Mouse (Mus musculus): ENCODE data around the gene Sbk2. TPM values are rescaled to one million over a fixed set of nuclear protein-coding genes. Genes with fewer than 3 reads are reported as not detected.

The Sbk2 gene
- total RNA-seq, 2 experiments from 2014 or later: 31.0 to 46.5 TPM

GRCm38 (mm10) chr7:4953815-4954445 lies 10.3 kb downstream of the Sbk2 start:
- no peak for DNase-seq

GRCm38 (mm10) chr7:4950561-4951342 lies 13.5 kb downstream of the Sbk2 start:
- no peak for DNase-seq

GRCm38 (mm10) chr7:4948386-4948785 lies 15.8 kb downstream of the Sbk2 start:
- DNase-seq: no peak

GRCm38 (mm10) chr7:4947855-4948254 lies 16.4 kb downstream of the Sbk2 start:
- peak; percentile 82 for DNase-seq

DNA sequence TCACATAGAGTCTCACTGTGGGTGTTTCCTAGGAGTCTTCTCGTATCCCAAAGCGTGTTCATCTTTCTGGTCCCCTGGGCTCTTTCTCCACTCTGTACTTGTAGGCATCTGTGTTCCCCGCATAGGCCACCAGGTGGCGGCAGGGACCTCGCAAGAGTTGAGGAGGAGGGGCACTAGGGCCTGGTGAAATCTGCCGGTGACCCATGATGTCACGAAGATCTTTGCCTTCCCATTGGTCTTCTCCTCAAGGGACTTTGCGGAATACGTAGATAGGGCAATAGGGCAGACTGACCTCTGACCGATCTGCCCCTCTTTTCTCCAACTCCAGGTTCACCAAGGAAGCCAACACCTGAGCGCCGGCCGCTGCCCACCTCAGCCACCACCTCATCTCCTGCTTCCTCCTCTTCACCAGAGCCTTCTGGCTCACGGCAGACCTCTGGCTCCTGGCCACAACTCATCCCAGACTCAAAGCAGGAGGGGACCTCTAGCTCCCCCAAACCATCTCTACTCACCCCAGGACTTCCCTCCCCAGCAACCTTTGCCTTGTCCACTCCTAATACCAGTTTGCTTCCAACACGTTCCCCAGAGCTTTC lies 20.9 kb downstream of the Sbk2 start:
- peak; percentile 93 for DNase-seq

GRCm38 (mm10) chr7:4942673-4943072 lies 21.5 kb downstream of the Sbk2 start:
- DNase-seq: no peak

- peak; percentile 88 for DNase-seq
Observed at GRCm38 (mm10) chr7:4940068-4940479, 24.1 kb downstream of the Sbk2 start.

- DNase-seq: peak; percentile 83
Observed at GRCm38 (mm10) chr7:4938456-4938855, 25.8 kb downstream of the Sbk2 start.

DNA sequence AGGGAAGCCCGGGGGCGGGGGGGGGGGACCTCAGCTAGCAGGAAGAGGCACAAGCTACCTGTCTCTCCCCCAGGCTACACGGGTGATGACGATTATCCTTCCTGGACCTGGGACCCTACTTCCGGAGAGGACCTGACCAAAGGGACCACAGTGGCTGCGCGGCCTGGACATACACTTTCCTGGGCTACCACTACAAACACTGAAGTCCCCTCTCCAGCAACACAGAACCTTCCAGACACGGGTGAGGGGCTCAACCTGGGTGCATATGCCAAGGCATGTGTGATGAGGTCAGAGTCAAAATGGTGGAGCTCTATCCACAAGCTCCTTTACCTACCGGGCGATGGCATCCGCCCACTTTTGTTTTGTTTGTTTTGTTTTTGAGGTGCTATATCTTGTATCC lies 26.8 kb downstream of the Sbk2 start:
- no peak for DNase-seq

GRCm38 (mm10) chr7:4936832-4937231 lies 27.4 kb downstream of the Sbk2 start:
- DNase-seq: no peak

DNA sequence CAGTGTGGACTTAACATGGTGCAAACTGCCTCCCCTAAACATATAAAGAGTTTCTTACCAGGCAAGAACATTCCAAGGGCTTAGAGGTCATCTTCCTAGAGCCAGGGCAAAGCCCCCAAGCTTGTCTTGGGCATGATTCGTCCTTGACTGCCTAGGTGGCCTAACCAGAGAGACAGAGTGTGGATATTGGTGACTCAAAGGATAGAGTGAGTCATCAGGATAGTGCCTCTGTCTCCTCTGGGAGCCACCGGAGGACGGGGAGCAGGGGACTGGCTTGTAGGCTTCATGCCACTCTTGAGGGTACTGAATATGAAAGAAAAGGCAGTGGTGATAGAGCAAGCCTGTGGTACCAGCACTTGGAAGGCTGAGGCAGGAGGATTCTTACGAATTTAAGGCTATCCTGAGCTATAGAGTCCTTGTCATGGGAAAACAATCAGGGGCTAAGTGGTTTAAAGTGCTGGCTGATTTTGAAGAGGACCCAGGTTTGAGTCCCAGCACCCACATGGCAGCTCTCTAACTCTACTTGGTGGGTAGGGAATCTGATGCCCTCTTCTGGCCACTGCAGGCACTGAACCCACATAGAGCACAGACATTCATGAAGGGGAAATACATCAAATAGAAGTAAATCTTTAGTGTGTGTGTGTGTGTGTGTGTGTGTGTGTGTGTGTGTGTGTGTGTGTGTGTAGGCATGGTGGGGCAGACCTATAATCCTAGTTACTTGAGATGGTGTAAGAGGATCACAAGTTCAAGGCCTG lies 29.9 kb downstream of the Sbk2 start:
- DNase-seq: no peak

DNA sequence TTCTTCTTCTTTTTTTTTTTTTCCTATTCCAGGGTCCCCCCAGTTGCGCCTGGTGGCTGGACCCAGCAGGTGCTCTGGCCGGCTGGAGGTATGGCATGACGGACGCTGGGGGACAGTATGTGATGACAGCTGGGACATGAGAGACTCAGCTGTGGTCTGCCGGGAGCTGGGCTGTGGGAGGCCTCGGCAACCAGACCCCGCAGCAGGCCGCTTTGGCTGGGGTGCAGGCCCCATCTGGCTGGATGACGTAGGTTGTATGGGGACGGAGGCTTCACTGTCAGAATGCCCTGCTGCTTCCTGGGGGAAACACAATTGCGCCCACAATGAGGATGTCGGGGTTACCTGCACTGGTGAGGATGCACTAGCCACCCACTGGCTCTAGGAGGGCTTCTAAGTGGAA lies 31.1 kb downstream of the Sbk2 start:
- no peak for DNase-seq

DNA sequence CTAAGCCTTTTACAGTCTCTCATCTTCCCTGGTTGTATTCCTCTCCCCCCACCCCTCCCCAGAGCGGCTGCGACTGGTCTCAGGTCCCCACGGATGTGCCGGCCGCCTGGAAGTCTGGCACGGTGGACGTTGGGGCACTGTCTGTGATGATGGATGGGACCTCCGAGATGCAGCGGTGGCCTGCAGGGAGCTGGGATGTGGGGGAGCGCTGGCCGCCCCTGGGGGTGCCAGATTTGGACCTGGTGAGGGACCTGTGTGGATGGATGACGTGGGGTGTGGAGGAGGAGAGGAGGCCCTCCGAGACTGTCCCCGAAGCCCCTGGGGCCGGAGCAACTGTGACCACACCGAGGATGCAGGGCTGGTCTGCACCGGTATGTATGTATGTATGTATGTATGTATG lies 35.9 kb downstream of the Sbk2 start:
- no peak for DNase-seq

GRCm38 (mm10) chr7:4927711-4928110 lies 36.5 kb downstream of the Sbk2 start:
- no peak for DNase-seq

DNA sequence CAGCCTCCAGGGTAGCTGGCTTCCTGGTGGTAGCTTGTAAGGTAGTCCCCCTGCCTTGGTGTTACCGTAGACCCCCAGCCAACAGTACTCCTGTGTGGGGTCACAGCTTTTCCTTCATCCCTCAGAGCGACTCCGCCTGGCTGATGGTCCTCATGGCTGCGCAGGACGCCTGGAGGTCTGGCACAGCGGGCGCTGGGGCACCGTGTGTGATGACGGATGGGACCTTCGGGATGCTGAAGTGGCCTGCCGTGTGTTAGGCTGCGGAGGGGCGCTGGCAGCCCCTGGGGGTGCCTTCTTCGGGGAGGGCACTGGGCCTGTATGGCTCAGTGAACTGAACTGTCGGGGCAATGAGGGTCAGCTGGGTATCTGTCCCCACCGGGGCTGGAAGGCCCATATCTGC lies 37.4 kb downstream of the Sbk2 start:
- DNase-seq: no peak

- peak; percentile 72 for DNase-seq
Observed at GRCm38 (mm10) chr7:4925441-4926381, 38.5 kb downstream of the Sbk2 start, which contains the start of gene Ssc5d. Ssc5d (plus strand) TSS chr7:4925785.

- DNase-seq: peak; percentile 49
Observed at GRCm38 (mm10) chr7:4924891-4925301, 39.3 kb downstream of the Sbk2 start.

DNA sequence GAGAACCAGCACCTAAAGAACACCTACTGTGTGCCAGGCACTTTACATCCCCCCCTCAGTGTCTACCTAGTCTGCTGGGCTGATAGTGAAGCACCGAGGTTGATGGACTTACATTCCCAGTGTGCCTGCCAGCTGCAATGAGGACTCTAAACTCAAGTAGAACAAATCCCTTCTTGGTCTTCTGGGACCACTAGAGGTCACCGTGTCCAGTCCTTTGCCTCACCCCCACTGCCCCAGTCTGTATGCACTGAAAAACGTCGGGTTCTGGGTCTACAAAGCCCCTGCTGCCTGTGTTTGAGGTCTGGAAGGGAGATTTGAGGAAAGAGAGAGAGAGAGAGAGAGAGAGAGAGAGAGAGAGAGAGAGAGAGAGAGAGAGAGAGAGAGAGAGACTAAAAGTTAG lies 39.7 kb downstream of the Sbk2 start:
- DNase-seq: no peak

DNA sequence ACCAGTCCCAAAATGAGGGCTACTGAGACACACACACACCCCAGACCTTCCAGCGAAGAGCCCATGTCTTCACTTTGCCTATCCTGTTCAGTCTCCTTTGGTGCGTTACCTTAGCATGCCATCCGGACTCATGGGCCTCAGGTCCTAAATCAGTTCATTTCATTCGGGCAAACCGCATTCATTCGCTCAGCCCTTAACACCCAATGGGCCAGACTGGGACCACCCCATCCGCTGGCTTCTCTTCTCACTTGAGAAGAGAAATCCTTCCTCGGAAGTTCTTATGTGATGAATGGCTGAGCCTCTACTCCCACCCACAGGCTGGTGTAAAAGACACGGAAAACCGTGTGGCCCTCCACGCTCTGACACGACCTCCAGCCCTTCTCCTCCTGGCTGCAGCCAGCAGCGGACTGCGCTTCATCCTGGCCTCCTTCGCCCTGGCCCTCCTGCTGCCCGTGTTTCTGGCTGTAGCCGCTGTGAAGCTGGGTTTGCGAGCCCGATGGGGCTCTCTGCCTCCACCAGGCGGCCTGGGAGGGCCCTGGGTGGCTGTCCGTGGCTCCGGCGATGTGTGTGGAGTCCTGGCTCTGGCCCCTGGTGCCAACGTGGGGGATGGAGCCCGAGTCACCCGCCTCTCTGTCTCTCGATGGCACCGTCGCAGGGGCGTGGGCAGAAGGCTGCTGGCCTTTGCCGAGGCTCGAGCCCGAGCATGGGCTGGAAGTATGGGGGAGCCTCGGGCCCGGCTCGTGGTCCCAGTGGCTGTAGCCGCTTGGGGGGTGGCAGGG lies 40.4 kb downstream of the Sbk2 start:
- DNase-seq: peak; percentile 67

GRCm38 (mm10) chr7:4922931-4923565 lies 41.2 kb downstream of the Sbk2 start:
- DNase-seq: peak; percentile 34
